Comparison of ENCODE assay signal across 10 mouse cellular contexts in genomic region chr4:58253410-58253809, GRCm38 (mm10). TPM values are rescaled to one million over a fixed set of nuclear protein-coding genes. Genes with fewer than 3 reads are reported as not detected.
DNase-seq lines count a peak whose midpoint lies in the region; ATAC-seq and TF ChIP-seq lines count a peak whose summit lies in the region.
"Had no signal": no experiment of that assay in that cellular context is flagged by ENCODE, and none has a peak within 500 bp of the region (broad histone marks: within the 10 kb centered on the region; RNA-seq: fewer than 3 reads in every experiment).

No protein-coding gene starts in this region.

- H3K4me3 ChIP-seq in intestine, postnatal 0 days (ENCODE audit: low read depth, low read length), result no peak overlapping the region
- H3K4me3 ChIP-seq in intestine, embryonic 16.5 days (ENCODE audit: low read length), result no peak overlapping the region
- H3K4me3 ChIP-seq in MEL (ENCODE audit: control insufficient read depth in 1 of 2, insufficient read depth in 1 of 2, low read depth in 2 of 2, low read length in 2 of 2), result no peak overlapping the region
- H3K4me3 ChIP-seq: embryonic facial prominence, embryonic 15.5 days; liver, embryonic 15.5 days had no signal

- H3K9me3 ChIP-seq in intestine, postnatal 0 days (ENCODE audit: control insufficient read depth), result no peaks in the 10 kb centered on the region
- no peaks in the 10 kb centered on the region for H3K9me3 ChIP-seq in intestine, embryonic 16.5 days (ENCODE audit: control insufficient read depth, low read length)
- no peaks in the 10 kb centered on the region for H3K9me3 ChIP-seq in MEL (replicated peaks; ENCODE audit: insufficient read depth, low read length)
- H3K9me3 ChIP-seq: embryonic facial prominence, embryonic 15.5 days; liver, embryonic 15.5 days had no signal

- H3K4me1 ChIP-seq in intestine, postnatal 0 days (replicated peaks; ENCODE audit: control insufficient read depth, insufficient read depth, low read length), result no peaks in the 10 kb centered on the region
- H3K4me1 ChIP-seq in intestine, embryonic 16.5 days (ENCODE audit: control insufficient read depth, insufficient read depth, low read length), result no peaks in the 10 kb centered on the region
- H3K4me1 ChIP-seq in MEL (ENCODE audit: control insufficient read depth in 1 of 2, insufficient read depth in 2 of 2, low read length in 2 of 2), result no peaks in the 10 kb centered on the region
- H3K4me1 ChIP-seq: embryonic facial prominence, embryonic 15.5 days; liver, embryonic 15.5 days had no signal

- H3K79me2 ChIP-seq in MEL (ENCODE audit: control insufficient read depth, insufficient read depth, low read length, poor library complexity), result no peaks in the 10 kb centered on the region

- 24% methylated on average over 5 of the region's 5 CpGs for WGBS in intestine, postnatal 0 days
- WGBS in intestine, embryonic 16.5 days, result 31% methylated on average over 5 of the region's 5 CpGs

- H3K27me3 ChIP-seq in intestine, postnatal 0 days (replicated peaks; ENCODE audit: control insufficient read depth, insufficient read depth, low read length), result no peaks in the 10 kb centered on the region
- no peaks in the 10 kb centered on the region for H3K27me3 ChIP-seq in intestine, embryonic 16.5 days (replicated peaks; ENCODE audit: control insufficient read depth, insufficient read depth, low read length)
- no peaks in the 10 kb centered on the region for H3K27me3 ChIP-seq in MEL (ENCODE audit: control insufficient read depth in 1 of 2, insufficient read depth in 2 of 2, low read length in 2 of 2)
- H3K27me3 ChIP-seq: embryonic facial prominence, embryonic 15.5 days; liver, embryonic 15.5 days had no signal

- TF ChIP-seq CTCF in intestine, postnatal 0 days (IDR thresholded peaks at IDR 0.05; ENCODE audit: low read depth), result peak; percentile 75
- peak in 1 of 3 experiments; percentile 55; a peak in 2 of 6 replicates for TF ChIP-seq CTCF in MEL (IDR thresholded peaks at IDR 0.05 in 2 of 3, conservative IDR thresholded peaks at IDR 0.05 in 1 of 3; ENCODE audit: control insufficient read depth in 1 of 3, insufficient read depth in 1 of 3, low read depth in 2 of 3, low read length in 3 of 3, poor library complexity in 1 of 3, severe bottlenecking in 1 of 3)

- TF ChIP-seq RAD21 in MEL (IDR thresholded peaks at IDR 0.05; ENCODE audit: low read depth, low read length), result peak; percentile 55

- no peak overlapping the region for H3K27ac ChIP-seq in intestine, postnatal 0 days (ENCODE audit: low read depth, low read length)
- no peak overlapping the region for H3K27ac ChIP-seq in intestine, embryonic 16.5 days (ENCODE audit: low read length)
- H3K27ac ChIP-seq in MEL (ENCODE audit: control insufficient read depth, low read depth, low read length), result no peak overlapping the region
- H3K27ac ChIP-seq: embryonic facial prominence, embryonic 15.5 days; liver, embryonic 15.5 days had no signal

- peak; percentile 42 for DNase-seq in 3134 (ENCODE audit: extremely low read depth, insufficient read length, low spot score)
- peak; percentile 40 for DNase-seq in MEL (ENCODE audit: low read depth, low spot score)
- peak; percentile 81 to 85 for DNase-seq in cerebellum, postnatal 10 days
- DNase-seq in kidney, postnatal 10 days, result peak; percentile 78
- DNase-seq in retina, postnatal 1 day, result peak; percentile 74

- TF ChIP-seq EP300 in MEL (IDR thresholded peaks at IDR 0.05; ENCODE audit: low read depth in 1 of 2, low read length in 2 of 2), result no peak

- no peaks in the 10 kb centered on the region for H3K36me3 ChIP-seq in intestine, postnatal 0 days (ENCODE audit: control insufficient read depth, insufficient read depth)
- H3K36me3 ChIP-seq in intestine, embryonic 16.5 days (ENCODE audit: control insufficient read depth, insufficient read depth, low read length), result no peaks in the 10 kb centered on the region
- H3K36me3 ChIP-seq in MEL (ENCODE audit: control insufficient read depth in 1 of 2, insufficient read depth in 2 of 2, low read length in 2 of 2), result no peaks in the 10 kb centered on the region
- H3K36me3 ChIP-seq: embryonic facial prominence, embryonic 15.5 days; liver, embryonic 15.5 days had no signal

- ATAC-seq in intestine, postnatal 0 days, result no peak
- no peak for ATAC-seq in intestine, embryonic 16.5 days
- no peak for ATAC-seq in erythroblast, adult 5-6 weeks (replicated peaks; ENCODE audit: low FRiP score, poor library complexity, severe bottlenecking)

- no peak overlapping the region for H3K4me2 ChIP-seq in intestine, postnatal 0 days (replicated peaks; ENCODE audit: low read depth)
- H3K4me2 ChIP-seq in intestine, embryonic 16.5 days (ENCODE audit: low read depth, low read length), result no peak overlapping the region
- H3K4me2 ChIP-seq: embryonic facial prominence, embryonic 15.5 days; liver, embryonic 15.5 days had no signal

- TF ChIP-seq POLR2A in MEL (IDR thresholded peaks at IDR 0.05; ENCODE audit: control insufficient read depth in 1 of 2, insufficient read depth in 1 of 2, low read depth in 1 of 2, low read length in 2 of 2, poor library complexity in 1 of 2), result no peak

- H3K9ac ChIP-seq in intestine, postnatal 0 days (ENCODE audit: low read depth, low read length), result no peak overlapping the region
- no peak overlapping the region for H3K9ac ChIP-seq in intestine, embryonic 16.5 days (ENCODE audit: low read depth, low read length)
- H3K9ac ChIP-seq in MEL (ENCODE audit: control insufficient read depth, low read depth, low read length, poor library complexity, severe bottlenecking), result no peak overlapping the region
- H3K9ac ChIP-seq: embryonic facial prominence, embryonic 15.5 days; liver, embryonic 15.5 days had no signal

TF ChIP-seq in MEL, 35 proteins besides CTCF, POLR2A, EP300 and RAD21:
- TF ChIP-seq NRF1 (IDR thresholded peaks at IDR 0.05; ENCODE audit: insufficient read depth, low read depth, low read length, poor library complexity, severe bottlenecking), result no peak
- no peak for TF ChIP-seq GATA1 (IDR thresholded peaks at IDR 0.05; ENCODE audit: low read depth, low read length)
- TF ChIP-seq E2F4 (IDR thresholded peaks at IDR 0.05; ENCODE audit: borderline replicate concordance, low read depth, low read length), result no peak
- no peak for TF ChIP-seq TBP (IDR thresholded peaks at IDR 0.05; ENCODE audit: low read depth, low read length)
- 0 out of 2 replicates have a peak, but pooled peaks have one; percentile 18 for TF ChIP-seq ZC3H11A (IDR thresholded peaks at IDR 0.05; ENCODE audit: low read depth, low read length)
- TF ChIP-seq GABPA (IDR thresholded peaks at IDR 0.05; ENCODE audit: low read depth, low read length), result no peak
- no peak for TF ChIP-seq SIN3A (IDR thresholded peaks at IDR 0.05; ENCODE audit: low read length)
- peak; percentile 48 for TF ChIP-seq SMC3 (IDR thresholded peaks at IDR 0.05; ENCODE audit: low read depth, low read length)
- no peak for TF ChIP-seq ZKSCAN1 (IDR thresholded peaks at IDR 0.05; ENCODE audit: low read depth, low read length)
- no peak for TF ChIP-seq ZNF384 (IDR thresholded peaks at IDR 0.05; ENCODE audit: low read depth, low read length)
- TF ChIP-seq POLR2AphosphoS2 (IDR thresholded peaks at IDR 0.05; ENCODE audit: low read length), result no peak
- no peak for TF ChIP-seq MAX (IDR thresholded peaks at IDR 0.05; ENCODE audit: low read length)
- TF ChIP-seq CHD2 (IDR thresholded peaks at IDR 0.05; ENCODE audit: low read length), result no peak
- no peak for TF ChIP-seq UBTF (IDR thresholded peaks at IDR 0.05; ENCODE audit: borderline replicate concordance, insufficient read depth, low read depth, low read length)
- no peak for TF ChIP-seq TCF12 (IDR thresholded peaks at IDR 0.05; ENCODE audit: low read depth, low read length)
TF ChIP-seq in MEL: peak in this region for 2.

RNA-seq across cellular contexts. Expression of gene Musk, which starts 32.4 kb away (rescaled TPM):
- polyA plus RNA-seq in intestine, postnatal 0 days (2015; fragmentation: Nextera tagmentation; extraction: Ambion mirVana), result 0.21 and 0.22 TPM in 2 replicates
- 0.10 and 0.13 TPM in 2 replicates for polyA plus RNA-seq in intestine, embryonic 16.5 days (2015; fragmentation: Nextera tagmentation; extraction: Ambion mirVana)
- not detected in 2 replicates for total RNA-seq in MEL (2012; rRNA removed)
- polyA plus RNA-seq in MEL (2012; ENCODE audit: insufficient read depth in 1 of 2, insufficient read length in 2 of 2, low read depth in 1 of 2, low replicate concordance in 2 of 2, missing spikeins in 1 of 2), result not detected
- not detected in 2 replicates for total RNA-seq in erythroblast, adult 5-6 weeks (2015; ENCODE audit: low replicate concordance)
- total RNA-seq in erythroblast, adult 5-6 weeks (2017; ENCODE audit: low replicate concordance), result not detected in 2 replicates

RNA-seq across cellular contexts. Expression of gene Svep1, which starts 46.8 kb away (rescaled TPM):
- 2.0 and 2.5 TPM in 2 replicates for polyA plus RNA-seq in intestine, postnatal 0 days (2015; fragmentation: Nextera tagmentation; extraction: Ambion mirVana)
- polyA plus RNA-seq in intestine, embryonic 16.5 days (2015; fragmentation: Nextera tagmentation; extraction: Ambion mirVana), result 5.2 and 5.5 TPM in 2 replicates
- not detected in 2 replicates for total RNA-seq in MEL (2012; rRNA removed)
- polyA plus RNA-seq in MEL (2012; ENCODE audit: insufficient read depth in 1 of 2, insufficient read length in 2 of 2, low read depth in 1 of 2, low replicate concordance in 2 of 2, missing spikeins in 1 of 2), result not detected
- total RNA-seq in erythroblast, adult 5-6 weeks (2015; ENCODE audit: low replicate concordance), result 0.42 TPM in 1 of 2 replicates, not detected in the other
- not detected in 2 replicates for total RNA-seq in erythroblast, adult 5-6 weeks (2017; ENCODE audit: low replicate concordance)
